Mouse (Mus musculus) heart, embryonic 10.5 days (tissue): ENCODE data around the gene Rarg. TPM values are rescaled to one million over a fixed set of nuclear protein-coding genes. Genes with fewer than 3 reads are reported as not detected.
"Not testable (repeated sequence)": the region's sequence is repeated elsewhere in the genome, so short reads cannot be mapped to it uniquely, and the experiment has no call there.

Experiments
- DNase-seq: peaks from one replicate; pipeline ENCODE4 v3.0.0-alpha.2; 2017; ENCODE audit warnings: low spot score
- H3K27ac ChIP-seq: fragments of 300-500 bp; sonication (generic); 2 replicates; pipeline ENCODE4 v1.5.1; 2016; ENCODE audit warnings: mild to moderate bottlenecking
- H3K27me3 ChIP-seq: fragments of 300-500 bp; sonication (generic); 2 replicates; pipeline ENCODE4 v1.6.1; 2016; ENCODE audit warnings: mild to moderate bottlenecking; ENCODE audit not compliant: poor library complexity, insufficient read depth, severe bottlenecking
- H3K36me3 ChIP-seq: fragments of 300-500 bp; sonication (generic); 2 replicates; pipeline ENCODE4 v1.6.1; 2016; ENCODE audit warnings: mild to moderate bottlenecking, moderate library complexity
- H3K4me1 ChIP-seq: fragments of 300-500 bp; sonication (generic); 2 replicates; pipeline ENCODE4 v1.6.1; 2016; ENCODE audit warnings: mild to moderate bottlenecking
- H3K4me3 ChIP-seq: fragments of 300-500 bp; sonication (generic); 2 replicates; pipeline ENCODE4 v1.5.1; 2016; ENCODE audit warnings: mild to moderate bottlenecking, moderate library complexity
- H3K9me3 ChIP-seq: fragments of 300-500 bp; sonication (generic); 2 replicates; pipeline ENCODE4 v1.6.1; 2016; ENCODE audit warnings: mild to moderate bottlenecking, moderate library complexity
- WGBS: fragments of 180-500 bp; shearing (Covaris S2); methylation state at CpG from one replicate; pipeline ENCODE4 v1.1.7; 2016; 5-methylcytosine and 5-hydroxymethylcytosine counted together
- polyA plus RNA-seq: library from polyadenylated mRNA; unstranded; fragments of >200 nt; fragmentation: Nextera tagmentation; extraction: Ambion mirVana; gene quantifications from 2 replicates; pipeline ENCODE4 v1.2.1, GENCODE M21; 2016

The Rarg gene
- polyA plus RNA-seq, 1 experiment from 2014 or later, result 17.3 TPM

- Histone ChIP-seq H3K36me3 (peaks cover 4% of the 10 kb centered on the region; the same call in 1 of the 2 replicates), H3K27me3 (peaks cover 53% of the 10 kb centered on the region)
- WGBS, result 49% methylated on average over 4 of the region's 4 CpGs
Measured at GRCm38 (mm10) chr15:102240607-102241006, 16.7 kb downstream of the Rarg start.

GRCm38 (mm10) chr15:102239851-102240250 is 17.5 kb downstream of the Rarg start:
- Histone ChIP-seq H3K27ac (no peak overlapping the region), H3K4me1 (peaks cover 41% of the 10 kb centered on the region), H3K27me3 (peaks cover 46% of the 10 kb centered on the region), H3K4me3 (no peak overlapping the region), H3K9me3 (no peaks in the 10 kb centered on the region), H3K36me3 (peaks cover 8% of the 10 kb centered on the region; the same call in 1 of the 2 replicates)
- WGBS, result 64% methylated on average over 11 of the region's 11 CpGs
- no peak for DNase-seq

More at GRCm38 (mm10) chr15:102240607-102241006, 16.7 kb downstream of the Rarg start:
- no peak overlapping the region for H3K27ac ChIP-seq
- no peaks in the 10 kb centered on the region for H3K9me3 ChIP-seq
- H3K4me3 ChIP-seq, result no peak overlapping the region
- no peak for DNase-seq
- peaks cover 41% of the 10 kb centered on the region for H3K4me1 ChIP-seq

GRCm38 (mm10) chr15:102239260-102239590 is 18.1 kb downstream of the Rarg start:
- Histone ChIP-seq H3K27me3 (peaks cover 39% of the 10 kb centered on the region), H3K36me3 (peaks cover 8% of the 10 kb centered on the region; the same call in 1 of the 2 replicates), H3K4me3 (no peak overlapping the region), H3K4me1 (peaks cover 41% of the 10 kb centered on the region), H3K27ac (no peak overlapping the region), H3K9me3 (no peaks in the 10 kb centered on the region)
- DNase-seq, result peak; percentile 89
- WGBS, result 14% methylated on average over 9 of the region's 9 CpGs

- H3K4me1 ChIP-seq, result peaks cover 41% of the 10 kb centered on the region
- H3K27me3 ChIP-seq, result peaks cover 34% of the 10 kb centered on the region
- 78% methylated on average over 14 of the region's 14 CpGs for WGBS
- H3K36me3 ChIP-seq, result peaks cover 8% of the 10 kb centered on the region; the same call in 1 of the 2 replicates
- H3K9me3 ChIP-seq, result no peaks in the 10 kb centered on the region
- H3K4me3 ChIP-seq, result no peak overlapping the region
- no peak for DNase-seq
- H3K27ac ChIP-seq, result no peak overlapping the region
Measured at GRCm38 (mm10) chr15:102238543-102239259, 18.6 kb downstream of the Rarg start.

GRCm38 (mm10) chr15:102235371-102236027 is 21.8 kb downstream of the Rarg start:
- H3K4me3 ChIP-seq, result peak overlapping the region; percentile 47
- no peak for DNase-seq

GRCm38 (mm10) chr15:102233896-102234295 is 23.4 kb downstream of the Rarg start:
- DNase-seq, result no peak
- Histone ChIP-seq H3K4me3 (no peak overlapping the region), H3K27ac (no peak overlapping the region), H3K4me1 (peaks cover 33% of the 10 kb centered on the region), H3K36me3 (peaks cover 6% of the 10 kb centered on the region; the same call in 1 of the 2 replicates), H3K9me3 (no peaks in the 10 kb centered on the region), H3K27me3 (peaks cover 7% of the 10 kb centered on the region; the same call in 1 of the 2 replicates)
- WGBS, result 21% methylated on average over 2 of the region's 2 CpGs

More at GRCm38 (mm10) chr15:102235371-102236027, 21.8 kb downstream of the Rarg start:
- Histone ChIP-seq H3K27ac (peak overlapping the region; percentile 82), H3K36me3 (peaks cover 6% of the 10 kb centered on the region; the same call in 1 of the 2 replicates), H3K4me1 (peaks cover 37% of the 10 kb centered on the region), H3K27me3 (peaks cover 13% of the 10 kb centered on the region), H3K9me3 (no peaks in the 10 kb centered on the region)
- 27% methylated on average over 21 of the region's 21 CpGs for WGBS

- Histone ChIP-seq H3K36me3 (peaks cover 6% of the 10 kb centered on the region; the same call in 1 of the 2 replicates), H3K4me1 (peaks cover 33% of the 10 kb centered on the region), H3K27me3 (peaks cover 10% of the 10 kb centered on the region; the same call in 1 of the 2 replicates), H3K9me3 (no peaks in the 10 kb centered on the region), H3K27ac (no peak overlapping the region), H3K4me3 (no peak overlapping the region)
- 86% methylated on average over 7 of the region's 7 CpGs for WGBS
- no peak for DNase-seq
Measured at GRCm38 (mm10) chr15:102232764-102233163, 24.6 kb downstream of the Rarg start.

GRCm38 (mm10) chr15:102231748-102232147 is 25.6 kb downstream of the Rarg start, which contains the start of gene Itgb7:
Gene Itgb7, minus strand, starts transcription at chr15:102231944.
- H3K27ac ChIP-seq, result peak within 1 kb of the TSS; percentile 43; the same call in 1 of the 2 replicates
- 34% methylated on average over 6 of the region's 6 CpGs for WGBS
- H3K9me3 ChIP-seq, result no peaks in the 10 kb centered on the region
- H3K27me3 ChIP-seq, result peaks cover 10% of the 10 kb centered on the region; the same call in 1 of the 2 replicates
- peaks cover 33% of the 10 kb centered on the region for H3K4me1 ChIP-seq
- DNase-seq, result no peak
- H3K36me3 ChIP-seq, result 0 out of 2 replicates have a peak, but pooled peaks cover 6% of the 10 kb centered on the region
- no peak within 1 kb of the TSS; the same call in 1 of the 2 replicates for H3K4me3 ChIP-seq

GRCm38 (mm10) chr15:102230408-102231321 is 26.7 kb downstream of the Rarg start:
- Histone ChIP-seq H3K4me3 (no peak overlapping the region), H3K9me3 (no peaks in the 10 kb centered on the region), H3K4me1 (peaks cover 27% of the 10 kb centered on the region), H3K36me3 (0 out of 2 replicates have a peak, but pooled peaks cover 4% of the 10 kb centered on the region), H3K27ac (no peak overlapping the region), H3K27me3 (peaks cover 14% of the 10 kb centered on the region; the same call in 1 of the 2 replicates)
- whole genome bisulfite sequencing, result 79% methylated on average over 17 of the region's 17 CpGs
- DNase-seq, result no peak

- not testable (repeated sequence) for H3K9me3 ChIP-seq, H3K27ac ChIP-seq
- 65% methylated on average over 6 of the region's 6 CpGs for WGBS
Measured at GRCm38 (mm10) chr15:102225619-102226018, 31.7 kb downstream of the Rarg start.

GRCm38 (mm10) chr15:102224992-102225617 is 32.2 kb downstream of the Rarg start:
- DNase-seq, result no peak
- H3K4me3 ChIP-seq, result peak overlapping the region; percentile 63
- H3K9me3 ChIP-seq, result no peaks in the 10 kb centered on the region
- WGBS, result 15% methylated on average over 21 of the region's 21 CpGs
- H3K27me3 ChIP-seq, result peaks cover 34% of the 10 kb centered on the region
- peak overlapping the region; percentile 47; the same call in 1 of the 2 replicates for H3K27ac ChIP-seq
- no peaks in the 10 kb centered on the region for H3K36me3 ChIP-seq
- H3K4me1 ChIP-seq, result peaks cover 15% of the 10 kb centered on the region

More at GRCm38 (mm10) chr15:102225619-102226018, 31.7 kb downstream of the Rarg start:
- H3K36me3 ChIP-seq, DNase-seq, H3K4me3 ChIP-seq: not testable (repeated sequence)
- Histone ChIP-seq H3K4me1 (peaks cover 15% of the 10 kb centered on the region), H3K27me3 (peaks cover 35% of the 10 kb centered on the region)
